Mouse (Mus musculus) forebrain, postnatal 0 days (tissue): ENCODE data around the gene Txndc11. TPM values are rescaled to one million over a fixed set of nuclear protein-coding genes. Genes with fewer than 3 reads are reported as not detected.

Source experiments
- ATAC-seq: fragments of 200-750 bp; cut with Nextera tagmentation; 2 replicates; pipeline ENCODE4 v1.8.0; 2017; ENCODE audit warnings: mild to moderate bottlenecking, moderate library complexity
- DNase-seq: peaks from one replicate; pipeline ENCODE4 v3.0.0-alpha.2; 2015
- H3K27ac ChIP-seq: fragments of 300-500 bp; sonication (generic); 2 replicates; pipeline ENCODE4 v1.5.1; 2014; ENCODE audit warnings: low read depth, mild to moderate bottlenecking, antibody characterized with exemption, low read length, moderate library complexity, mixed read lengths
- H3K27me3 ChIP-seq: fragments of 300-500 bp; sonication (generic); 2 replicates; pipeline ENCODE4 v1.6.1; 2014; ENCODE audit warnings: mild to moderate bottlenecking, low read length, mixed read lengths; ENCODE audit not compliant: insufficient read depth
- H3K36me3 ChIP-seq: fragments of 300-500 bp; sonication (generic); 2 replicates; pipeline ENCODE4 v1.6.1; 2014; ENCODE audit warnings: mild to moderate bottlenecking, moderate library complexity; ENCODE audit not compliant: insufficient read depth
- H3K4me1 ChIP-seq: fragments of 300-500 bp; sonication (generic); 2 replicates; pipeline ENCODE4 v1.6.1; 2014; ENCODE audit warnings: antibody characterized with exemption; ENCODE audit not compliant: insufficient read depth
- H3K4me2 ChIP-seq: fragments of 300-500 bp; sonication (generic); 2 replicates; pipeline ENCODE4 v1.6.1; 2014; ENCODE audit warnings: low read depth, mild to moderate bottlenecking, moderate library complexity
- H3K4me3 ChIP-seq: fragments of 300-500 bp; sonication (generic); 2 replicates; pipeline ENCODE4 v1.5.1; 2014; ENCODE audit warnings: low read depth, low read length, mixed read lengths
- H3K9ac ChIP-seq: fragments of 300-500 bp; sonication (generic); 2 replicates; pipeline ENCODE4 v1.6.1; 2014; ENCODE audit warnings: mild to moderate bottlenecking
- H3K9me3 ChIP-seq: fragments of 300-500 bp; sonication (generic); 2 replicates; pipeline ENCODE4 v1.6.1; 2016; ENCODE audit warnings: low read length
- CTCF ChIP-seq: sonication (generic); IDR thresholded peaks from 2 replicates; pipeline ENCODE4 v1.5.1; 2016; ENCODE audit warnings: antibody characterized with exemption, control low read depth, low read depth
- WGBS: fragments of 180-500 bp; shearing (Covaris S2); extraction: QIAGEN DNeasy Blood & Tissue Kit; methylation state at CpG from one replicate; pipeline ENCODE4 v1.1.7; 2014; 5-methylcytosine and 5-hydroxymethylcytosine counted together
- polyA plus RNA-seq: library from polyadenylated mRNA; unstranded; fragments of >200 nt; fragmentation: Nextera tagmentation; extraction: Ambion mirVana; gene quantifications from 2 replicates; pipeline ENCODE4 v1.2.1, GENCODE M21; 2015
- total RNA-seq: library from RNA; depleted of rRNA; stranded (reverse); fragments of >200 nt; gene quantifications from 2 replicates; pipeline ENCODE4 v1.2.3, GENCODE M21; 2014; rRNA removed

Gene Txndc11
- total RNA-seq (40.5 and 43.8 TPM in 2 replicates), polyA plus RNA-seq (26.8 and 29.9 TPM in 2 replicates)

DNA sequence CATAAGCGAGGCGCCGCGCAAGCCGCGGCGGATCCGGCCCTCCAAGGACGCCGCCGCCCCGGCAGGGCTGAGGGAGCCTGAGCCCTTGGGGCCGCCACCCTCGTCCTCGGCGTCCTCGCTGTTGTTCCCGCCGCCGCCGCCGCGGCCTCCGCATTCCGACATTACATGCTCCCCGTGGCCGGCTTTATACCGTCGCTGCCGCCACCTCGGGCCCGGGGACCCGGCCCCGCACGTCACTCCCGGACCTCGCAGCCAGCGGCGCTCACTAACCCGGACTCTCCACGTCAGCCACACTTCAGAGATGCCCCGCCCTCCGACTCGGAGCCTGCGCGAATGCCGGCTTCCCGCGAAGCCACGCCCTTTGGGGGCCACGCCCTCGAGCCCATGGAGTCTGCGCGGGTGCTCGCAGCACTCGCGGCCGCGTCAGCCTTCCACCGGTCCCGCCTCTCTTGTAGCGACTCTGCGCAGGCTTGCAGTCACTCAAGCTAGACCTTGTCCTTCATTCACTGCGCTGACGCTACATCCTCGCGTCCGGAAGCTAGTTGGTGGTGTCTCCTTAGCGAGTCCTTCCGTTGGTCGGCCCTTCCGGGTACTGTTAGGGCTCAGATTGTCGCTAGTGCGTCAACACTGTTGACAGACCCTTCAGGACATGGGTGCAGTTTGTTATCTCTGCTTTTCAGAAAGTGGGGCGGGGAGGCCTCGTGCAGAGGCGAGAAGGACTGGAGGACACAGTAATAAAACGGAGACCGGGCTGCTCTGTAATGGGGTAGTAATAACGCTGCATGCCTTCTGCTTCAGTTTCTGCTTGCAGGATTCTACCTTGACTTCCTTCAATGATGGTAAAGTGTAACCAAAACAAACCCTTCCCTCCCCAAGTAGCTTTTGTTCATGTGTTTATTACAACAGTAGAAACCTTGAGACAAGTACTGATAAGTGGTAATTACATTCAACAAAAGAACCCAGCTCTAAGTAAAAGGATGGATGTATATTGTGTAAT, at the start of gene Txndc11:
TSS of gene Txndc11 (minus strand) at position 303 of the 997 bp plus-strand sequence.
- Histone ChIP-seq H3K4me1 (peaks cover 16% of the 10 kb centered on the region), H3K4me3 (peak within 1 kb of the TSS; percentile 98), H3K27ac (peak within 1 kb of the TSS; percentile 86), H3K9ac (peak within 1 kb of the TSS; percentile 91), H3K27me3 (no peaks in the 10 kb centered on the region), H3K9me3 (no peaks in the 10 kb centered on the region), H3K4me2 (peak within 1 kb of the TSS; percentile 73), H3K36me3 (peaks cover 21% of the 10 kb centered on the region)
- ATAC-seq, result peak; percentile 99
- peak; percentile 13; the same call in 1 of the 2 replicates for TF ChIP-seq CTCF
- peak; percentile 100 for DNase-seq
- under 1% methylated on average over 71 of the region's 80 CpGs for WGBS

DNA sequence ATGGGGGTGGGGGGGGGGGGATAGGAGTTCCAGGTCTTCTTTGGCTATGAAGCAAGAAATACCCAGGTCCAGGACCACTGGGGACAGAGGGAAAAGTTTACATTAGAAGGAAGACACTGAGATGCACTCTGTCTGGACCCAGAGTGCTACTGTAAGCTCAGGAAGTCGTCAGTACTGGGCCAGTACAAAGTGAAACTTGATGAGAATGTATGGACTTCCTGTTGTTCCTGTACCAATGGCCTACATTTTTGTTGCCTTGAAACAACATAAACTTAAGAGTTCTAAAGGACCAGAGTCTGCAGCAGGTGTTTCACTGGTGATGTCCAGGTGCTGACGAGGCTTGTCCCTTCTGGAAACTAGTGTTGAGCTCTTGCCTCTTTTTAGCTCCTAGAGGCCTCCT, 43.0 kb upstream of the Txndc11 start:
- no peak for DNase-seq
- Histone ChIP-seq H3K4me1 (no peaks in the 10 kb centered on the region), H3K27ac (no peak overlapping the region), H3K9ac (no peak overlapping the region), H3K27me3 (no peaks in the 10 kb centered on the region), H3K9me3 (no peaks in the 10 kb centered on the region), H3K36me3 (no peaks in the 10 kb centered on the region), H3K4me2 (no peak overlapping the region), H3K4me3 (no peak overlapping the region)
- WGBS, result 78% methylated on average over 2 of the region's 2 CpGs
- ATAC-seq, result no peak
- TF ChIP-seq CTCF, result no peak

DNA sequence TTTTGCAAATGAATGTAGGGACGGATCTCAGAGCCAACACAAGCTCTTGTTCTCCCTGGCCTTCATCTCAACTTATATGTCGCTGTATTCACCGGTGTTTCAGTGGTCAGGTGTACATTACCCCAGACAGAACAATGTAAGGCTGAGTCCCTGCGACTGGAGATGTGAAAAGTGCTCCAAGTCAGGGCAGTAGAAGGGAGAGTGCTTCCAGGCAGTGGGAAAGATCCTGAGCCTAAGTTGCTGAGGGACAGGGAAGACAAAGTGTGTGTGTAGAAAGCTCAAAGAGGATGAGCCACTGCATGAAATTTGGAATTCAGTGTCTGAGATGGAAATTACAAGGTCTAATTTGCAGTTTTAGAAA, 42.4 kb upstream of the Txndc11 start:
- peak overlapping the region; percentile 79 for H3K4me3 ChIP-seq
- H3K36me3 ChIP-seq, result no peaks in the 10 kb centered on the region
- ATAC-seq, result no peak
- no peaks in the 10 kb centered on the region for H3K4me1 ChIP-seq
- 4% methylated on average over 4 of the region's 4 CpGs for WGBS
- no peak for TF ChIP-seq CTCF
- no peaks in the 10 kb centered on the region for H3K9me3 ChIP-seq
- H3K27ac ChIP-seq, result no peak overlapping the region
- peak overlapping the region; percentile 94 for H3K4me2 ChIP-seq
- H3K27me3 ChIP-seq, result no peaks in the 10 kb centered on the region
- DNase-seq, result no peak
- H3K9ac ChIP-seq, result peak overlapping the region; percentile 78; the same call in 1 of the 2 replicates

GRCm38 (mm10) chr16:11176208-11176883, 41.9 kb upstream of the Txndc11 start, which contains the start of gene Zc3h7a:
Gene Zc3h7a, minus strand, starts transcription at chr16:11176393.
- H3K36me3 ChIP-seq, result no peaks in the 10 kb centered on the region
- H3K27me3 ChIP-seq, result no peaks in the 10 kb centered on the region
- H3K4me2 ChIP-seq, result peak within 1 kb of the TSS; percentile 94
- WGBS, result 3% methylated on average over 57 of the region's 57 CpGs
- H3K27ac ChIP-seq, result peak within 1 kb of the TSS; percentile 86
- peak within 1 kb of the TSS; percentile 78 for H3K9ac ChIP-seq
- peak within 1 kb of the TSS; percentile 79 for H3K4me3 ChIP-seq
- TF ChIP-seq CTCF, result peak; percentile 86
- ATAC-seq (peak; percentile 96), DNase-seq (peak; percentile 94)
- no peaks in the 10 kb centered on the region for H3K4me1 ChIP-seq
- H3K9me3 ChIP-seq, result no peaks in the 10 kb centered on the region

GRCm38 (mm10) chr16:11175489-11176207, 41.2 kb upstream of the Txndc11 start:
- WGBS, result 3% methylated on average over 72 of the region's 72 CpGs
- TF ChIP-seq CTCF, result no peak
- peak; percentile 60 for ATAC-seq

DNA sequence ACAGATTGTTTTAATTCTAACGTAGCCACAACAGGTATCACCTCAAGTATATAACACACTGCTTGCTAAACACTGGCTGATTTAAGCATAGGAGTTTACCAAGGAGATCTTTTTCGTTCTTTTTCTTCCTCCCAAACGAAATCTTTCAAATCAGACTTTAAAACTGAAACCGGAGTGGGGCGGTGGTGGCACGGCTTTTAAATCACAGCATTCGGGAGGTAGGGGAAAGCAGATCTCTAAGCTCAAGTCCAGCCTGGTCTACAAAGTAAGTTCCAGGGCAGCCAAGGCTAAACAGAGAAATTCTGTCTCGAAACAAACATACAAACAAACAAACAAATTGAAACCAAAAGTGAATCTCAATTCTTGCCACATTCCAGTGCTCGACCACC, 40.6 kb upstream of the Txndc11 start:
- Histone ChIP-seq H3K36me3 (no peaks in the 10 kb centered on the region), H3K27me3 (no peaks in the 10 kb centered on the region), H3K27ac (peak overlapping the region; percentile 86; the same call in 1 of the 2 replicates), H3K4me3 (peak overlapping the region; percentile 79), H3K4me1 (no peaks in the 10 kb centered on the region), H3K4me2 (peak overlapping the region; percentile 94), H3K9me3 (no peaks in the 10 kb centered on the region), H3K9ac (peak overlapping the region; percentile 78; the same call in 1 of the 2 replicates)
- ATAC-seq (no peak), DNase-seq (no peak)
- 9% methylated on average over 9 of the region's 9 CpGs for WGBS
- TF ChIP-seq CTCF, result no peak

More at GRCm38 (mm10) chr16:11175489-11176207, 41.2 kb upstream of the Txndc11 start:
- Histone ChIP-seq H3K9ac (peak overlapping the region; percentile 78), H3K27me3 (no peaks in the 10 kb centered on the region), H3K9me3 (no peaks in the 10 kb centered on the region), H3K4me3 (peak overlapping the region; percentile 79), H3K4me1 (no peaks in the 10 kb centered on the region), H3K4me2 (peak overlapping the region; percentile 94), H3K36me3 (no peaks in the 10 kb centered on the region), H3K27ac (peak overlapping the region; percentile 86)
- peak; percentile 14 for DNase-seq
